Mouse (Mus musculus): ENCODE data around the gene Ttf2. TPM values are rescaled to one million over a fixed set of nuclear protein-coding genes. Genes with fewer than 3 reads are reported as not detected.

Ttf2 gene
- total and polyA plus RNA-seq, 2 experiments from 2014 or later = 2.0 to 2.3 TPM

GRCm38 (mm10) chr3:100892383-100893335 is 76.8 kb downstream of the Ttf2 start:
- ATAC-seq (no peak), DNase-seq (no peak)
- H3K36me3 ChIP-seq (ENCODE audit: insufficient read depth) = no peaks in the 10 kb centered on the region
- no peaks in the 10 kb centered on the region for H3K4me1 ChIP-seq (ENCODE audit: insufficient read depth)
- WGBS = 60% methylated on average over 11 of the region's 11 CpGs
- no peaks in the 10 kb centered on the region for H3K27me3 ChIP-seq (ENCODE audit: insufficient read depth, low read length)
- no peak for TF ChIP-seq CTCF (IDR thresholded peaks at IDR 0.05; ENCODE audit: low read depth)
- no peak overlapping the region for H3K9ac ChIP-seq
- H3K4me3 ChIP-seq (ENCODE audit: low read depth, low read length) = no peak overlapping the region
- H3K27ac ChIP-seq (ENCODE audit: low read depth, low read length) = no peak overlapping the region
- H3K4me2 ChIP-seq (ENCODE audit: low read depth) = no peak overlapping the region
- no peaks in the 10 kb centered on the region for H3K9me3 ChIP-seq (ENCODE audit: low read length)

DNA sequence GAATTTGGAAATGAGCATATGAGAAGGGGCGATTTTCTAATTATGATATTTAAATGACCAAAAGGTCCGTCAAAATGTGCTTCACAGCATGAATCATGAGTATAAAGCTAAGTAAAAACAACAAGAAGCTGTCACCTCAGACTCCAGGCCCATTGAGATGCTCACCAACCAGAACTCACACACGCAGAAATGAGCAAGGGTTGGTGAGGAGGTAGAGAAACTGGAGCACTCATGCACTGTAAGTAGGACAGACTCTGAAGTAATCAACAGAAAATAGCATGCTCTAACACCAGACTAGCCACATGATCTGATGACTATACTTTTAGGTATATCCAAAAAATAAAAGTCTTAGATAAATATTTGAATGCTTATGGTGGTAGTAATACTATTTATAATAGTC is 79.1 kb downstream of the Ttf2 start:
- Histone ChIP-seq H3K27ac (ENCODE audit: low read depth, low read length) (no peak overlapping the region), H3K36me3 (ENCODE audit: insufficient read depth) (no peaks in the 10 kb centered on the region), H3K4me1 (ENCODE audit: insufficient read depth) (no peaks in the 10 kb centered on the region), H3K4me2 (ENCODE audit: low read depth) (no peak overlapping the region), H3K9ac (no peak overlapping the region), H3K9me3 (ENCODE audit: low read length) (no peaks in the 10 kb centered on the region), H3K27me3 (ENCODE audit: insufficient read depth, low read length) (no peaks in the 10 kb centered on the region), H3K4me3 (ENCODE audit: low read depth, low read length) (no peak overlapping the region)
- no peak for ATAC-seq
- TF ChIP-seq CTCF (IDR thresholded peaks at IDR 0.05; ENCODE audit: low read depth) = no peak
- DNase-seq = no peak
- WGBS = 91% methylated on average over 3 of the region's 3 CpGs

- Histone ChIP-seq H3K4me3 (ENCODE audit: low read depth, low read length) (no peak overlapping the region), H3K27me3 (ENCODE audit: insufficient read depth, low read length) (no peaks in the 10 kb centered on the region), H3K4me1 (ENCODE audit: insufficient read depth) (no peaks in the 10 kb centered on the region), H3K9me3 (ENCODE audit: low read length) (no peaks in the 10 kb centered on the region), H3K9ac (no peak overlapping the region), H3K4me2 (ENCODE audit: low read depth) (no peak overlapping the region), H3K36me3 (ENCODE audit: insufficient read depth) (no peaks in the 10 kb centered on the region), H3K27ac (ENCODE audit: low read depth, low read length) (no peak overlapping the region)
- TF ChIP-seq CTCF (IDR thresholded peaks at IDR 0.05; ENCODE audit: low read depth) = no peak
- no peak for ATAC-seq
- 86% methylated on average over 1 of the region's 1 CpGs for WGBS
- no peak for DNase-seq
These were observed 80.2 kb downstream of the Ttf2 start for GRCm38 (mm10) chr3:100889234-100889633.

Other genes starting within 250 kb of the Ttf2 start
- not detected in 2 replicates for gene Vtcn1, start 144.2 kb downstream of the Ttf2 start, total RNA-seq (2014; rRNA removed)
- gene Vtcn1, start 144.2 kb downstream of the Ttf2 start, polyA plus RNA-seq (2015; fragmentation: Nextera tagmentation; extraction: Ambion mirVana) = not detected in 2 replicates
- 9.6 and 12.0 TPM in 2 replicates for gene Trim45, start 47.5 kb downstream of the Ttf2 start, total RNA-seq (2014; rRNA removed)
- 4.3 and 5.3 TPM in 2 replicates for gene Trim45, start 47.5 kb downstream of the Ttf2 start, polyA plus RNA-seq (2015; fragmentation: Nextera tagmentation; extraction: Ambion mirVana)
- 0.23 and 0.43 TPM in 2 replicates for gene Cd101, start 59.9 kb upstream of the Ttf2 start, total RNA-seq (2014; rRNA removed)
- 0.11 TPM in 1 of 2 replicates, not detected in the other for gene Cd101, start 59.9 kb upstream of the Ttf2 start, polyA plus RNA-seq (2015; fragmentation: Nextera tagmentation; extraction: Ambion mirVana)
- gene Ptgfrn, start 140.6 kb upstream of the Ttf2 start, total RNA-seq (2014; rRNA removed) = 37.7 and 40.2 TPM in 2 replicates
- gene Ptgfrn, start 140.6 kb upstream of the Ttf2 start, polyA plus RNA-seq (2015; fragmentation: Nextera tagmentation; extraction: Ambion mirVana) = 2.7 and 3.2 TPM in 2 replicates

Data from forebrain, postnatal 0 days (tissue).